Mouse (Mus musculus): ENCODE measurements around the gene Olfr1002.
"Not testable (repeated sequence)": the region's sequence is repeated elsewhere in the genome, so short reads cannot be mapped to it uniquely, and the experiment has no call there.

Olfr1002 gene

DNA sequence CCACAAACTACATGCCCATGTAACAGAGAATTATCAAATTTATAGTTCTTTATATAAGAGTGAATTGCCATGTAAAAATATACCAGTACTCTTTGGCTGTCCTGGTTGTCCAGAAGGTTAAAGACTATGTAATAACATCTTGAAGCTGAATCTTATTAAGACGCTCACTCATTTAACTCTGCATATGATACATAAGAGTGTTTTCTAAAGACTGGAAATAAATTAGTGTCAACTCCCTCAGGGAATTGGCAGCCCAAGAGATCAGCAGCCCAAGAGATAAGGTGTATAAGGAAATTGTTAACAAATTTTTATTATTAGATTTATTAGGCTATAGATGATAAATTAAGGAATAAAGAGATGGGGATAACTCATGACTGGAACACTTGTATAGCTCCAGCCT is at the start of gene Olfr1002:
Olfr1002 (minus strand) TSS at position 101 of the 400 bp plus-strand sequence.
- no peak for DNase-seq

DNA sequence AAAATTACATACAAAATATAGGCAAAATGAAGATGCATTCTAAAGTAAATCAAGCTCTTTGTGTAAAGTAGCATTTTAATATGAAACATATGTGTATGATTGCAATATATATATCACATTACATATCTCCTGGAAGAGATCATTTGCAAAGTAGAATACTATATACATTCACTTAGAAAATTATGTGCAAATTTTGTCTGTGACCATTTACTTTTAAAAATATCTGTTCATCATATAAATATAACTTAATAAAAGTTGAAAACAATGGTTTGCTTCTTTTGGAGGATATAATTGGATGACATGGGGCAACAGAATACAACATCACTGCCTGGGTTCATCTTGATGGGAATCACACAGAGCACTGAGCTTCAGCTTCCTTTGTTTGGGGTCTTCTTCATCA is 38.6 kb upstream of the Olfr1002 start, which contains the start of gene Olfr1008:
Olfr1008 (plus strand) TSS at position 301 of the 400 bp plus-strand sequence.
- no peak for DNase-seq

DNA sequence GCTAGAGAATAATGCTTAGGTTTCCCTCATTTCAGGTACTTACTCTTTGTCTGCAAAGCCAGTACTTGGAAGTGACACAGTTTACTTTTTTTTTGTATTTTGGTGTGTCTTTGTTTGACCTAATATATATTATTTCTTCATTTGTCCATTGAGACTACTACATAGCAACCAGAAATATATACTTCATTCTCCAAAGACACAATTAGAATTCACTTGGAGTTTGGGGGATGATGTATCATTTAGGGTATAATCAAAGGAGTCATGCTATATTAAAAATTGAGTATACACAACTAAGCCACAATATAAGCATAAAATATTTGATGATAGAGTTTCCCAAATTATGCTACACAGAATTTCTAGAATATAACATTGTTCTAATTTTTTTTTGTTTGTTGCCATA is 28.2 kb upstream of the Olfr1002 start, which contains the start of gene Olfr1006:
Olfr1006 (minus strand) TSS at position 101 of the 400 bp plus-strand sequence.
- DNase-seq, result no peak

DNA sequence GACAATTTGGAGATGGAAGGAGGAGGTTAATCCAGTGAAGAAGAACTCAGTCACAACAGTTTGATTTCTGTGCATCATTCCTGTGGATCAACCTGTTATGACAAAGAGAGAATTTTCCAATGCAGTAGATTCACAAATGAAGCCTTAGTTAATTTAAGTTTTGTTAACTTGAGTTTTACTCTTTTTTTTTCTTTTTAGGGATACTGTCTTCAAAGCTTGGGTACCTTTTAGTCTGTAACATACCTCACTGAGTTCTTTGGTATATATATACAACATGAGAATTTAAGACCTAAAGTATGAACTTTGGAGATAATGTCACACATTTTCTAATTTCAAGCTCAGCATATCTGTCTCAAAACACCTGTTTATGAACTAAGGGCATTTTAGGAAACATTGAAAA is 13.9 kb upstream of the Olfr1002 start, which contains the start of gene Olfr154:
Olfr154 (minus strand) TSS at position 101 of the 400 bp plus-strand sequence.
- not testable (repeated sequence) for DNase-seq

DNA sequence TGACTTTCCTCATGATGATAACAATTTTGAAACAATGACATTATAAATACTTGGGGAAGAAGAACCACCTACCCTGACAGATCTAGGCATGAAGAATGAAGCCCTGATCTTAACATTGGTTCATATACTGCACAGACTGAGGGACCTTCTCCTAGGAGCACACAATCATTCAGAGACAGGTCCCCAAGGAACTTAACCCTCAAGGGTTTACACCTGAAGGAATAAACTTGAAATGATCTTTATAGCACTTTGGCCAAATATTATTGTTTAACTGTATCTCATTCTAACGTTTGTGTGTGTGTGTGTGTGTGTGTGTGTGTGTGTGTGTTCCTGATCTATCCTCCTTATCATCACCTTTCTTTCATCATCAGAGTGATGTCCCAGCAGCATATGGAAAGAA is 38.7 kb downstream of the Olfr1002 start, which contains the start of gene Olfr1000:
Olfr1000 (minus strand) TSS at position 101 of the 400 bp plus-strand sequence.
- no peak for DNase-seq

Data from kidney, postnatal 25 days (tissue).